Mouse (Mus musculus) heart, embryonic 14.5 days (tissue): ENCODE measurements at regions not wholly inside any gene's neighbourhood (a gene's known extent, or its start where the extent isn't known, plus 50 kb on each side); places are given as distances from the start of the nearest gene placed in this dataset.

ENCODE experiments used
- ATAC-seq: fragments of 200-750 bp; cut with Nextera tagmentation; 2 replicates; pipeline ENCODE4 v1.8.0; 2017; ENCODE audit warnings: low read depth, moderate TSS enrichment; ENCODE audit not compliant: insufficient number of reproducible peaks, insufficient read depth, low FRiP score
- H3K27ac ChIP-seq, 2 experiments: fragments of 200-500 bp in 1 of 2; fragments of 300-500 bp in 1 of 2; sonication (generic) in 1 of 2; replicated peaks in 1 of 2; 2 replicates each; pipeline ENCODE4 v1.5.1; 2012 to 2014; ENCODE audit warnings: low read depth in 2 of 2, low read length in 2 of 2, control low read depth in 1 of 2, mild to moderate bottlenecking in 1 of 2, mixed read lengths in 1 of 2; ENCODE audit not compliant: control insufficient read depth in 1 of 2, insufficient read depth in 1 of 2
- H3K27me3 ChIP-seq: fragments of 300-500 bp; sonication (generic); 2 replicates; pipeline ENCODE4 v1.6.1; 2014; ENCODE audit warnings: mild to moderate bottlenecking, low read length, control low read depth; ENCODE audit not compliant: control insufficient read depth, insufficient read depth
- H3K36me3 ChIP-seq: fragments of 300-500 bp; sonication (generic); 2 replicates; pipeline ENCODE4 v1.6.1; 2014; ENCODE audit warnings: mild to moderate bottlenecking, control low read depth, low read length, mixed read lengths; ENCODE audit not compliant: control insufficient read depth, insufficient read depth
- H3K4me1 ChIP-seq, 2 experiments: fragments of 200-500 bp in 1 of 2; fragments of 300-500 bp in 1 of 2; sonication (generic) in 1 of 2; 2 replicates each; pipeline ENCODE4 v1.6.1; 2012 to 2014; ENCODE audit warnings: low read length in 2 of 2, control low read depth in 1 of 2, mixed read lengths in 1 of 2; ENCODE audit not compliant: control insufficient read depth in 2 of 2, insufficient read depth in 2 of 2
- H3K4me2 ChIP-seq: fragments of 300-500 bp; sonication (generic); 2 replicates; pipeline ENCODE4 v1.6.1; 2014; ENCODE audit warnings: mild to moderate bottlenecking, low read length
- H3K4me3 ChIP-seq, 2 experiments: fragments of 200-500 bp in 1 of 2; fragments of 300-500 bp in 1 of 2; sonication (generic) in 1 of 2; 2 replicates each; pipeline ENCODE4 v1.5.1; 2012 to 2014; ENCODE audit warnings: low read length in 2 of 2, mild to moderate bottlenecking in 2 of 2, control low read depth in 1 of 2, low read depth in 1 of 2, moderate library complexity in 1 of 2; ENCODE audit not compliant: control insufficient read depth in 1 of 2, insufficient read depth in 1 of 2
- H3K9ac ChIP-seq: fragments of 300-500 bp; sonication (generic); 2 replicates; pipeline ENCODE4 v1.6.1; 2014; ENCODE audit warnings: mild to moderate bottlenecking, low read length
- H3K9me3 ChIP-seq: fragments of 300-500 bp; sonication (generic); 2 replicates; pipeline ENCODE4 v1.6.1; 2016; ENCODE audit warnings: low read length, control low read depth; ENCODE audit not compliant: control insufficient read depth
- WGBS: fragments of 180-500 bp; shearing (Covaris S2); extraction: QIAGEN DNeasy Blood & Tissue Kit; methylation state at CpG from one replicate; pipeline ENCODE4 v1.1.7; 2014; 5-methylcytosine and 5-hydroxymethylcytosine counted together

DNA sequence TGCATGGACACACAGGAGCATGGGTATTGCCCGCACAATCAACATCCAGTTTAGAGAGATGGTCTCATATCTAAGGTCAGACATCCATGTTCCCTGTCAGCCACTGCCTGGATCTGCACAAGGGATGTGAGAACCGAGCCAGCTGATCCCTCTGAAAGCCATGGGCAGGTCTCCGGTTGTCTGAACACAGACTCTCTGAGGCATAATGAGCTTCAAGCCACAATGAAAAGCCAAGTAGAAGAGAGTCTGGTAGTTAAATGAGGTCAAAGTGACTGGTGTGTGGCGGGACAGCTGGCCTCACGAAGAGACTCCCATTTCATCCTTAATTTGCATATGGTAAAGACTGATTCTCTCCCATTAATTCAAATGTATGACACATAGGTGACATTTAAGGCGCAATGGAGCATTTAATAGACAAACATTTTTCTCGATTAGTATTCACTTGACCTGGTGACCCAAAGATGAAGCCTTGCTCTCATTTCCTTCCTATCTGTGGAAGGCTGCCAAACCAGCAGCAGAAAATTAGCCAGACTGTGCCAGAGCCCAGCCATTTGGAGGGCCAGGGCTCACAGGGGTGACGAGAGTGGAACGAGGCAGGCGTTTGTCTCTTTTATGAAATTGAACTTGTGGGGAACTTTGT lies 132.2 kb downstream of the Rpl14 start:
- no peak overlapping the region for H3K27ac ChIP-seq
- no peak for ATAC-seq
- H3K36me3 ChIP-seq: no peaks in the 10 kb centered on the region
- no peak overlapping the region for H3K4me2 ChIP-seq
- H3K4me1 ChIP-seq: peaks cover 3 to 6% of the 10 kb centered on the region in 2 experiments; a peak in 3 of 4 replicates
- no peaks in the 10 kb centered on the region for H3K9me3 ChIP-seq
- 62% methylated on average over 10 of the region's 10 CpGs for WGBS
- H3K9ac ChIP-seq: no peak overlapping the region
- H3K27me3 ChIP-seq: no peaks in the 10 kb centered on the region
- H3K4me3 ChIP-seq: no peak overlapping the region

DNA sequence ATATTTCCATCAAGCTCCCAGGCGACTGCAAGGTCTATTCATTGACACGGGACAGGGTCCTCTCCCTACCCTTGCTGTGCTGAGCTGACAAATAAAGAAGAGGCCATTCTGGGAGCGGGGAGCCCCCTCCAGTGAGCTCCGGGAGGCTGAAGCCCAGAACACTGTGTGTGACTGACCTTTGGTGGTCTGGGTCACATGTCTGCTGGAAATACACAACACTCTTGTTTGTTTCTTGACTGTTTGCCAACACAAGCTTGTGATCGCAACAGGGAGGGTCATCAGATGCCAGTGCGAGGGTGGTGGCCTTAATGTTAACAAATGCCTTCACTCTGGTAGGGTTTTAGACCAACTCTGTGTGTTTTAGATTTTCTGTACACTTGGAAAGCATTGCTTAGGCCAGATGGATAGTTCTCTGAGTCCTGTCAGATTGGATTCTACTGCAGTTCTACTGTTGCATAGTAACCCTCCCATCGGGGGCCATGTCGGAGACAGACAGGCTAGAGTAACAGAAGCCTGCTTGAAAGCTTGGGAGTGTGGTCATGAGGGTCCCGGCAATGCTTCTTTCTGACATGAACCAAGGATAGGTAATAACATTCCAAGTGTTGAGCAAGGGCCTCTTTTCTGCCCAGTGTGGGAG lies 135.4 kb downstream of the Rpl14 start:
- no peaks in the 10 kb centered on the region for H3K36me3 ChIP-seq
- no peaks in the 10 kb centered on the region for H3K27me3 ChIP-seq
- no peak overlapping the region for H3K27ac ChIP-seq
- H3K9ac ChIP-seq: no peak overlapping the region
- peaks cover 6% of the 10 kb centered on the region; the same call in 1 of the 2 replicates for H3K9me3 ChIP-seq
- ATAC-seq: no peak
- no peak overlapping the region for H3K4me2 ChIP-seq
- 68% methylated on average over 9 of the region's 9 CpGs for WGBS
- H3K4me1 ChIP-seq: peaks cover 5 to 8% of the 10 kb centered on the region in 2 experiments; a peak in 3 of 4 replicates
- no peak overlapping the region for H3K4me3 ChIP-seq

DNA sequence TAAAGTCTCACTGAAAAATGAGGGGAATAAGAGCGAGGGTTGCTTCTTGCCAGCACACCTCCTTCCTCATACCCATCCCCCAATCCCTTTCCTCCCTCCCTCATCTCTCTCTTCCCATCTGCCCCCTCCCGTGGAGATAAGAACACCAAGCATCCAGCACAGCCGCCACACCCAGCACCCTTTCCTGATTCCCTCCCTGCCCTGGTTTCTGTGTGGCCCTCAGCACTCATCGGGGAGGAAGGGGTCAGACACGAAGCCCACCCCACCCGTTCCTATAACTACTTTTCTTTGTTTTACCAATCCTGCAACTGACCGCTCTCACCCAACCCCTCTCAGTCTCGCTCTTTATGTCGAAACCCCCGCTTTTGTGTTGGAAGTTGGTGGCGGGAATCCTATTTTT lies 137.3 kb downstream of the Rpl14 start:
- no peak for ATAC-seq
- Histone ChIP-seq H3K27me3 (no peaks in the 10 kb centered on the region), H3K36me3 (no peaks in the 10 kb centered on the region), H3K4me2 (peak overlapping the region; percentile 59), H3K4me1 (peaks cover 5 to 8% of the 10 kb centered on the region in 2 experiments; a peak in 3 of 4 replicates), H3K9me3 (peaks cover 6% of the 10 kb centered on the region; the same call in 1 of the 2 replicates), H3K9ac (peak overlapping the region; percentile 61), H3K4me3 (peak overlapping the region; percentile 24 to 33), H3K27ac (0 out of 4 replicates have a peak overlapping the region, but pooled peaks of 1 of the 2 experiments have one; percentile 22)
- WGBS: 8% methylated on average over 11 of the region's 11 CpGs

DNA sequence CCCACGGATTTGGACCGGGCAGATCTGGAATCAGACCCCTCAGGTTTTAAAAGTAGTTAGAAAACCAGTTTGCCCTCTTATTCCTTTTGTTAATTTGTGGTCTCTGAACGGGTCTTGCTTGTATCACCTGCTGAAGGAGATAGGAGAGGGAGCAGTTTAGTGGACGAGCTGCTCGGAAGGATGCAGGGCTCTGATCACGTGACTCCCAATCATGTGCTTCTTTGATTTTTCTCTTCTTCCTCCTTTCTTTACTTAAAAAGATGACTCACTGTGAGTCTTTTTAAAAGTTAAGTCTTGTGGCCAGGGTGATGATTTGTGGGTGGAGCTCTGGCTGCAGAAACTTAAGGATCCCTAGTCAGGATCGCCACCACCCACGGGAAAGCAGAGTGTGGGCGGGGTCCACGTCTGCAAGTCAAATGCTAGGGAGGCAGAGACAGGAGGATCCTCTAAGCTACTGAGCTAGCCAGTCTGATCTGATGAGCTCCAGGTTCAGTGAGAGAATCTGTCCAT lies 138.0 kb downstream of the Rpl14 start:
- peak overlapping the region in 1 of 2 experiments; percentile 24; a peak in 2 of 4 replicates for H3K4me3 ChIP-seq
- peak overlapping the region; percentile 1; the same call in 1 of the 2 replicates for H3K9ac ChIP-seq
- peak overlapping the region; percentile 59 for H3K4me2 ChIP-seq
- H3K36me3 ChIP-seq: no peaks in the 10 kb centered on the region
- peaks cover 6% of the 10 kb centered on the region; the same call in 1 of the 2 replicates for H3K9me3 ChIP-seq
- peaks cover 5 to 8% of the 10 kb centered on the region in 2 experiments; a peak in 3 of 4 replicates for H3K4me1 ChIP-seq
- WGBS: 45% methylated on average over 10 of the region's 10 CpGs
- H3K27ac ChIP-seq: no peak overlapping the region
- H3K27me3 ChIP-seq: no peaks in the 10 kb centered on the region
- ATAC-seq: no peak

DNA sequence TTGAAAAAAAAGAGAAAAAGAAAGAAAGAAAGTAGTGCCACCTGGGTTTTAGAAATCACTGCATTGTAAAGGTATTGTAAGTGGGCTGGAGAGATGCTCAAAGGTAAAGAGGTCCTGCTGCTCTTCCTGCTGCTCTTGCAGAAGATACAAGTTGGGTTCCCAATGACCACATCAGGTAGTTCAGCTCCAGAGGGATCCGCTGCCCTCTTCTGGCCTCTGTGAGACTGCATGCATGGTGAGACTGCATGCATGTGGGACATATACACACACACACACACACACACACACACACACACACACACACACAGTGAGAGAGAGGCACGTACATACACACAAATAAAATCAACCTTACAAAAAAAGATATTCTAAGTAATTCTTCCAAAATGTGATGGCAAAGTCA lies 141.7 kb downstream of the Rpl14 start:
- no peak overlapping the region for H3K9ac ChIP-seq
- peaks cover 5 to 6% of the 10 kb centered on the region in 2 experiments; a peak in 3 of 4 replicates for H3K4me1 ChIP-seq
- peaks cover 6% of the 10 kb centered on the region; the same call in 1 of the 2 replicates for H3K9me3 ChIP-seq
- no peak overlapping the region for H3K4me3 ChIP-seq
- WGBS: 93% methylated on average over 2 of the region's 2 CpGs
- H3K27ac ChIP-seq: no peak overlapping the region
- no peaks in the 10 kb centered on the region for H3K27me3 ChIP-seq
- no peaks in the 10 kb centered on the region for H3K36me3 ChIP-seq
- no peak for ATAC-seq
- no peak overlapping the region for H3K4me2 ChIP-seq

DNA sequence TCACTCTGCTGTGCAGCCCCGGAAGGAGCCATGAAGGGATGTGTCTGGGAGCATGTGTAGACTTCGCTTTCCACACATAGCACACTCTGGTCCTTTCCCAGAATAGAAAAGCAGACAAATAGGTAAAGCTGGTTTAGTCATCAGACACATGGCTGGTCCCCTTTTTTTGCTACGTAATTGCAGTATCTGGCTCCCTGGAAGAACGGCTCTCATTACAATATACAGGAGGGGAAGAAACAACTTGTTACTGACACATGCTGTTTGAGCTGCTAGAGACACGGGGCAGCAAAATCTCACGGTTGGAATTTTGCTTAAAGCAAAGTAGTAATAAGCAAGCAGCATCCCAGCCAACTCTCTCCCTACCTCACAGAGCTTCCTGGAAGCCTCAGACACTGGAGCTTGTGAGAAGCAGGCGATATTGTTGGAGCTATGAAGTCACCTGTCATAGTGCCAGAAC lies 144.4 kb downstream of the Rpl14 start:
- H3K4me3 ChIP-seq: no peak overlapping the region
- no peak overlapping the region for H3K9ac ChIP-seq
- H3K4me2 ChIP-seq: no peak overlapping the region
- no peaks in the 10 kb centered on the region for H3K36me3 ChIP-seq
- no peak overlapping the region for H3K27ac ChIP-seq
- WGBS: 73% methylated on average over 7 of the region's 7 CpGs
- no peak for ATAC-seq
- no peaks in the 10 kb centered on the region for H3K4me1 ChIP-seq
- H3K9me3 ChIP-seq: peaks cover 6% of the 10 kb centered on the region; the same call in 1 of the 2 replicates
- no peaks in the 10 kb centered on the region for H3K27me3 ChIP-seq

DNA sequence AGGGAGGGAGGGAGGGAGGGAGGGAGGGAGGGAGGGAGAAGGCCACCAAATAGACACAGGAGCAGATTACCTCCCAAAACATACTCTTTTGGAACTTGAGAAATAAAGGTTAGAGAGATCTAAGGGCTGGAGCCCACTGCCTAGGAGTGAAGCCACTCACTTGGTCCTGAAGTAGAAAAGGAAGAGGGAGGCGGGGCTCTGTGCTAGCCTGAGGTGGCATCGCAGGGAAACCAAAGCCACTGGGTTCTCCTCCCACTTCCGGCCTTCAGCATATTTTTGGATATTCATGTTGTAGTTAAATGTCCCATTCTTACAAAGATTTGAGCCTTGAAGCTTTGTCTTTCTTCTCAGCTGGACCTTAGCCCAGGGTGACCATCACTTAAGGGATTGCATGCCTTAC lies 147.6 kb downstream of the Rpl14 start:
- no peak overlapping the region for H3K4me3 ChIP-seq
- no peaks in the 10 kb centered on the region for H3K27me3 ChIP-seq
- 81% methylated on average over 3 of the region's 3 CpGs for WGBS
- no peak overlapping the region for H3K4me2 ChIP-seq
- H3K36me3 ChIP-seq: no peaks in the 10 kb centered on the region
- no peak overlapping the region for H3K27ac ChIP-seq
- H3K4me1 ChIP-seq: no peaks in the 10 kb centered on the region
- H3K9ac ChIP-seq: no peak overlapping the region
- no peak for ATAC-seq
- H3K9me3 ChIP-seq: no peaks in the 10 kb centered on the region
